ENCODE assay signal across 8 mouse cellular contexts in genomic region chr5:65698759-65699136, GRCm38 (mm10). TPM values are rescaled to one million over a fixed set of nuclear protein-coding genes. Genes with fewer than 3 reads are reported as not detected.
A peak's percentile ranks its signal among the peaks of the same experiment; 100 is the strongest.
DNase-seq lines count a peak whose midpoint lies in the region; ATAC-seq and TF ChIP-seq lines count a peak whose summit lies in the region.

No protein-coding gene starts in this region.

- TF ChIP-seq RAD21 in CH12.LX (IDR thresholded peaks at IDR 0.05; ENCODE audit: low read depth, low read length): no peak

- intact Hi-C loops in left cerebral cortex, postnatal 36 days (cut with DNase I): loop anchor here (1.0 to 5.0 kb wide), 2 partner anchors 66 to 296 kb away; no protein-coding TSS in a partner anchor

- no peaks in the 10 kb centered on the region for H3K27me3 ChIP-seq in CH12.LX (replicated peaks)
- no peaks in the 10 kb centered on the region for H3K27me3 ChIP-seq in forebrain, postnatal 0 days (ENCODE audit: insufficient read depth, low read length)
- no peaks in the 10 kb centered on the region for H3K27me3 ChIP-seq in liver, embryonic 16.5 days (ENCODE audit: control insufficient read depth, insufficient read depth, low read depth, low read length)

- H3K27ac ChIP-seq in CH12.LX (ENCODE audit: insufficient read depth, low read depth): peak overlapping the region; percentile 88
- peak overlapping the region; percentile 90 for H3K27ac ChIP-seq in forebrain, postnatal 0 days (ENCODE audit: low read depth, low read length)
- peak overlapping the region; percentile 91 for H3K27ac ChIP-seq in liver, embryonic 16.5 days (ENCODE audit: low read length)

- WGBS in forebrain, postnatal 0 days: 14% methylated on average over 6 of the region's 6 CpGs
- WGBS in liver, embryonic 16.5 days (ENCODE audit: insufficient replicate concordance): 21% methylated on average over 6 of the region's 6 CpGs

- peaks cover 2 to 33% of the 10 kb centered on the region in 2 experiments for H3K4me1 ChIP-seq in CH12.LX (ENCODE audit: control insufficient read depth in 1 of 2, insufficient read depth in 2 of 2)
- H3K4me1 ChIP-seq in forebrain, postnatal 0 days (ENCODE audit: insufficient read depth): peaks cover 11% of the 10 kb centered on the region
- peaks cover 26% of the 10 kb centered on the region for H3K4me1 ChIP-seq in liver, embryonic 16.5 days (ENCODE audit: control insufficient read depth, low read depth, low read length)

- H3K36me3 ChIP-seq in CH12.LX (replicated peaks in 1 of 2; ENCODE audit: control insufficient read depth in 1 of 2, insufficient read depth in 1 of 2, low read length in 1 of 2): peaks cover 3 to 25% of the 10 kb centered on the region in 2 experiments
- 0 out of 2 replicates have a peak, but pooled peaks cover 2% of the 10 kb centered on the region for H3K36me3 ChIP-seq in forebrain, postnatal 0 days (ENCODE audit: insufficient read depth)
- 0 out of 2 replicates have a peak, but pooled peaks cover 7% of the 10 kb centered on the region for H3K36me3 ChIP-seq in liver, embryonic 16.5 days (ENCODE audit: control insufficient read depth, insufficient read depth)

- TF ChIP-seq CTCF in CH12.LX (conservative IDR thresholded peaks at IDR 0.05 in 1 of 2, IDR thresholded peaks at IDR 0.05 in 1 of 2; ENCODE audit: low read depth in 2 of 2, low read length in 2 of 2): no peak
- no peak for TF ChIP-seq CTCF in forebrain, postnatal 0 days (IDR thresholded peaks at IDR 0.05; ENCODE audit: low read depth)

- TF ChIP-seq POLR2A in CH12.LX (IDR thresholded peaks at IDR 0.05; ENCODE audit: low read depth, low read length): no peak

- peak; percentile 5 to 22 for DNase-seq in heart, adult 18-20 months
- no peak for DNase-seq in heart, postnatal 4 days
- no peak for DNase-seq in CH12.LX (ENCODE audit: extremely low read depth)
- DNase-seq in forebrain, postnatal 0 days: no peak
- DNase-seq in left cerebral cortex, postnatal 36 days (ENCODE audit: low spot score in 2 of 2): no peak
- DNase-seq in layer of hippocampus, postnatal 36 days: no peak
- no peak for DNase-seq in gastrocnemius, postnatal 25 days

- H3K4me2 ChIP-seq in CH12.LX (ENCODE audit: insufficient read depth, low read depth, poor library complexity, severe bottlenecking): peak overlapping the region; percentile 39
- H3K4me2 ChIP-seq in forebrain, postnatal 0 days (ENCODE audit: low read depth): peak overlapping the region; percentile 67
- peak overlapping the region; percentile 72 for H3K4me2 ChIP-seq in liver, embryonic 16.5 days (ENCODE audit: low read depth, low read length)

- H3K9ac ChIP-seq in CH12.LX (ENCODE audit: insufficient read depth, low read depth): peak overlapping the region; percentile 74
- H3K9ac ChIP-seq in forebrain, postnatal 0 days: peak overlapping the region; percentile 85
- peak overlapping the region; percentile 98 for H3K9ac ChIP-seq in liver, embryonic 16.5 days (ENCODE audit: low read depth, low read length)

- peaks cover 37% of the 10 kb centered on the region for H3K79me2 ChIP-seq in CH12.LX (replicated peaks; ENCODE audit: control insufficient read depth, extremely low read depth, insufficient read depth, poor library complexity, severe bottlenecking)

- peak overlapping the region; percentile 26 to 92 (median 89) for H3K4me3 ChIP-seq in CH12.LX (replicated peaks in 1 of 3; ENCODE audit: low read depth in 2 of 3, low read length in 2 of 3, poor library complexity in 1 of 3)
- H3K4me3 ChIP-seq in forebrain, postnatal 0 days (ENCODE audit: low read depth, low read length): peak overlapping the region; percentile 94
- H3K4me3 ChIP-seq in liver, embryonic 16.5 days (ENCODE audit: low read depth, low read length): peak overlapping the region; percentile 95

- in situ Hi-C loops in CH12.LX (cut with MboI; ENCODE audit: low pct_ligation_motif_present, low pct_unique_long_range_greater_than_20kb, low sequenced_read_pairs): loop anchor here (10.0 kb wide), 1 partner anchor 304 kb away; the partner anchor contains the start of genes Lias and Rpl9

- no peaks in the 10 kb centered on the region for H3K9me3 ChIP-seq in CH12.LX (replicated peaks; ENCODE audit: low read length)
- no peaks in the 10 kb centered on the region for H3K9me3 ChIP-seq in forebrain, postnatal 0 days (ENCODE audit: low read length)
- no peaks in the 10 kb centered on the region for H3K9me3 ChIP-seq in liver, embryonic 16.5 days (replicated peaks; ENCODE audit: control insufficient read depth, low read length)

- dilution Hi-C loops in CH12.LX (cut with MboI; ENCODE audit: extremely low pct_ligation_motif_present, extremely low pct_unique_long_range_greater_than_20kb, low sequenced_read_pairs): no loop called here

- TF ChIP-seq EP300 in CH12.LX (IDR thresholded peaks at IDR 0.05; ENCODE audit: low read length): no peak

- ATAC-seq in forebrain, postnatal 0 days: no peak
- no peak for ATAC-seq in liver, embryonic 16.5 days (ENCODE audit: low read depth)

TF ChIP-seq in CH12.LX, 34 proteins besides CTCF, POLR2A, EP300 and RAD21:
- TF ChIP-seq RCOR1 (conservative IDR thresholded peaks at IDR 0.05; ENCODE audit: low read depth, low read length) (no peak), CHD1 (IDR thresholded peaks at IDR 0.05; ENCODE audit: low read depth, low read length) (0 out of 2 replicates have a peak, but pooled peaks have one; percentile 37)

RNA-seq across cellular contexts. Expression of gene Pds5a, which starts 0.7 kb away (rescaled TPM):
- 10 to 100 TPM; 56.6 to 56.7 TPM for total RNA-seq in heart, adult 18-20 months (2021)
- total RNA-seq in heart, postnatal 4 days (2021): 10 to 100 TPM; 88.1 to 93.2 TPM
- total RNA-seq in CH12.LX (2012; rRNA removed) (126 and 129 TPM in 2 replicates), CH12.LX (2014; rRNA removed) (178 and 198 TPM in 2 replicates)
- 116 and 140 TPM in 2 replicates for polyA plus RNA-seq in CH12.LX (2012; ENCODE audit: insufficient read length, low read depth)
- 84.2 and 87.5 TPM in 2 replicates for total RNA-seq in forebrain, postnatal 0 days (2014; rRNA removed)
- 15.5 and 23.0 TPM in 2 replicates for polyA plus RNA-seq in forebrain, postnatal 0 days (2015; fragmentation: Nextera tagmentation; extraction: Ambion mirVana)
- 15.7 and 17.3 TPM in 2 replicates for polyA plus RNA-seq in liver, embryonic 16.5 days (2015; fragmentation: Nextera tagmentation; extraction: Ambion mirVana)
- 10 to 100 TPM; 64.7 to 83.6 TPM for total RNA-seq in left cerebral cortex, postnatal 36 days (2021)
- 10 to 100 TPM; 86.5 to 91.9 TPM for total RNA-seq in layer of hippocampus, postnatal 36 days (2021)
- 10 to 100 TPM; 37.6 to 41.9 TPM for total RNA-seq in gastrocnemius, postnatal 25 days (2021)

Comparison
In these comparisons a context has a peak if more than half of its experiments do, and no peak if none do; other contexts are left out.
1. DNase-seq: peak in heart, adult 18-20 months (2 of 2); none in heart, postnatal 4 days (single experiment), CH12.LX (single experiment), forebrain, postnatal 0 days (single experiment), left cerebral cortex, postnatal 36 days (0 of 2), layer of hippocampus, postnatal 36 days (0 of 2) and gastrocnemius, postnatal 25 days (single experiment).
2. Peak in every context shown above with its lines, with median percentiles within 50 percentile points of each other: H3K27ac ChIP-seq, H3K4me2 ChIP-seq, H3K4me3 ChIP-seq and H3K9ac ChIP-seq.